Mouse (Mus musculus) pancreas, adult 10 weeks (tissue): Measurements from ENCODE around the gene Cisd3. TPM values are rescaled to one million over a fixed set of nuclear protein-coding genes. Genes with fewer than 3 reads are reported as not detected.

Experiments used
- polyA plus RNA-seq: library from polyadenylated mRNA; stranded (reverse); fragments of 350-450 nt; fragmentation: Illumina TruSeq; extraction: RNeasy Lipid Tissue Mini Kit (QIAGEN cat#74804); gene quantifications from one replicate; pipeline ENCODE4 v1.2.3, GENCODE M21; 2015; ENCODE audit warnings: low read depth, low replicate concordance; ENCODE audit not compliant: insufficient read depth

Cisd3 gene
- polyA plus RNA-seq, result 14.7 TPM

DNA sequence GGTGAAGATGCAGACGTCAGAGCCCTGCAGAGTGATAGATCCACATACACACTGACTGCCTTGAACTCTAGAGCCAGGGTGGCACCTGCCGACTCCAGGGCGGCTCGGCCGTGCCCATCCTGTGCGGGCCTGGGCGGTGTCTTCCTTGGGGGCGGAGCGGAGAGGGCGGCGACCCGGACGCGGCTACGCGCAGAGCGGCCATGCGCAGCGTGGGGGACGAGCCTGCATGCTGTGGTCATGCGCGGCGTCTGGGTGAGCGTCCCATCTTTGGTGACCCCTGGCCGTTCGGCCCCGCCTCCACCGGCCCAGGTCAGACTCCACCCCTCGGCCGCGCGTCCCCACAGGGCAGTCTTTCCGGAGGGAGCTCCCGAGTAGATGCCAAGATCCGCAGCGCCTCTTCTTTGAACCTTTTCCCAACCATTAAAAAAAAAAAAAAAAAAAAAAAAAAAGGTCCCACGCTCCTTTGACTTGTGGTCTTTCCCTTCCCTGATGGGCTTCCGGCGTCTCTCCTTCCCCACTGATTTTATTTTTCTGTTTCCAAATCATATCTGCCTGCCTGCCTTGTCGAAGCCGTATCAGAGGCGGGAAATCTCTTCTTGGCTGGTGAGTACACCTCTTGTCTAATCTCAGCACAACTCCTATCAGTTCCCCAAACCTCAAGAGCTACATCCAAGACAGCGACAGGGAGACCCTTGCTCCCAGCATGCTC is at the start of gene Cisd3:
Gene Cisd3 (plus strand): TSS at position 214 of the 709 bp plus-strand sequence.

DNA sequence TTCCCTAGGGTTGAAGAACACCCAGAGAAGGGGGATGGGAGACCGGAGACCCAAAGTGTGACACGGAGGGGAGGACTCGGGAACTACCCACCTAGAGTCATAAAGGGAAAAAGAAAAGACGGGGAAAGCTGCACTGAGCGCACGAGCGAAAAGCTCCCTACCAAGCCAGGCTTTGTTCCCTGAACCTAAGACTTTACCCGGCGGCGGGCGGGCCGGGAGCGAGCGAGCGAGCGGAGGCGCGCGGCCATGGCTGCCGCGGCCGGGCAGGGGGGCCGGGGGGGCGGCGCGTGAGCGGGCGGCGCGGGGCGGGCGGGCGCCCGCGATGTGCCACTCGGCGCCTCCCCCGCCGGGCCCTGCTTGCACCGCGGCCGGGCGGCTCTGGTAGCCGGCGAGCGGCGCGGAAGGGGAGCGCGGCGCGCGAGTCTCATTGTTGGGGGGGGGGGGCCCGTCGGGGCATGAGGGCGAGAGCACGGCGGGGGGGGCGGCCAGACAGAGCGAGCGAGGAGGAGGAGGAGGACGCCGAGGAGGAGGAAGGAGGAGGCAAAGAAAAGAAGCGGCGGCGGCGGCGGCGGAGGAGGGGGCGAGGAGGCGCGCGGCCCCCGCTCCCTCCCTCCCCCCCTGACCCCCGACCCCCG is 22.6 kb upstream of the Cisd3 start, which contains the start of gene Mllt6:
Gene Mllt6 (plus strand): TSS at position 522 of the 635 bp plus-strand sequence.

DNA sequence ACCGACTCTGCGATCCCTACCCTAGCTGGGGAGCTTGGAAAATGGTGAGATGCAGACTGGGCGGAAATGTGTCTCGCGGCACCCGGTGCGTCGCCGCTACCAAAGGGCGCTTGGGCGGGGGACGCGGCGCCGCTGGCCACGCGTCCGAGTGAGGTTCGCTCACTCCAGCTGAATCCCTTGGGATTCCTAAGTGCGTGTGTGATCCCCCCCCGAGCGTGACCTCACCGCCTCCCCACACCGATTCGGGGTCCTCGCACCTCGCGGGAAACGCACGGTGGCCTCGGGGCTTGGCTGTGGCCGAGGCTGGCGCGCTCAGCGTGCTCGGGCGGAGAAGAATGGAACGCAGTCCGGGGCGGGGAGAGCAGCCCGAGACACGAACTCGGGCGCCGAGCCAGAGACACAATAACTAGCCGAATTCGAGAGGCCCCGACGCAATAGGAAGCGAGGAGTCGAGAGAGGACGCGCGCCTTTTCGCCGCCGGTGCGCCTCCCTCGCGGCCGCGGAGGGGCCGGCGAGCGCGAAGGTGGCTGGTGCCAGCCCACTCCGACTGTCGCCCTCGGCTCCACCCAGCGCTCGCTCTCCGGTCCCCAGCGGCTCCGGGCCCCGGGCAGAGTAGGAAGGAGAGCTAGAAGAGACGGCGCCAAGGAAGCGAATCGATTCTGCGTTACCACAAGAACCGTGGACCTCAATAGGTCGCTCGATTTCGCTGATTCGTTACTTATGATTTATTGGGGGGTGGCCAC is 14.5 kb downstream of the Cisd3 start, which contains the start of gene Pcgf2:
Gene Pcgf2 (minus strand): TSS at position 495 of the 743 bp plus-strand sequence.

DNA sequence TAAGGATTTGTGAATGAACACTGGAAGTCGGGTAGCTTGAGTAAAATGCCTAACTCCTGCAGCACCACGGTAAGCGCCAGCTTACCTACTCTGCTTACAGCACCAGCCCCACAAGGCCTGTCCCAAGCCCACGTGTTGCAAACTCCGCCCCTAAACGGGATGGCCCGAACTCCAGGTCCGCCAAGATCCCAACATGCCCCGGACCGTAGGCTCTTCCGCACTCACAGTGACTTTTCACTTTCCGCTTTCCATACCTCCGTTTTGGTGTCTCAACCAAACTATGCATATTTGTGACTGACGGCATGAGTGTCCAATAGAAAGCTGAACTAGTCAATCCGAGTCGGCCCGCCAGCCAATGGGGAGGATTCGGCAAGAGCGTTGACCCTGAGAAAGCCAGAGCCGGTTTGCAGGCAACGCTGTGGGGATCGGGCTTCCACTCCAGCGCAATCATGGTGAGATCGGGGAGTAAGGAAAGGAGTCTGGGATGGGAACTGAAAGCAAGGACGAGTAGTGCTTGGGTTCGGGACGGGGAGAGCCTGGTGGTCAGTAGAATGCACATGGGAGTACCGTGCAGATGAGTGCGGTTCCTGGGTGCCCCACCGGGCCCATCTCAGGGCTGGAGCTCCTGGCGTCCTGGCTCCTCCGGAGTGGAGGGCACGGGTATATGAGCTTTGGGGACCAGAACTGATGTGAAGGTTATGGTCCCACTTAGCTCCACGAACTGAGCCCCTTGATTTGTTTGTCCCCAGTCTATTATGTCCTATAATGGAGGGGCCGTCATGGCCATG is 17.6 kb downstream of the Cisd3 start, which contains the start of gene Psmb3:
Gene Psmb3 (plus strand): TSS at position 361 of the 788 bp plus-strand sequence.

Other genes with a start within 250 kb of the Cisd3 start
- gene 4933428G20Rik, start 185.5 kb upstream of the Cisd3 start, polyA plus RNA-seq, result not detected
- gene Srcin1, start 109.6 kb upstream of the Cisd3 start, polyA plus RNA-seq, result 0.39 TPM
- gene Epop, start 56.1 kb upstream of the Cisd3 start, polyA plus RNA-seq, result not detected
- 10.4 TPM for gene Mllt6, start 22.4 kb upstream of the Cisd3 start, polyA plus RNA-seq
- 9.0 TPM for gene Pcgf2, start 14.7 kb downstream of the Cisd3 start, polyA plus RNA-seq
- 31.9 TPM for gene Psmb3, start 17.6 kb downstream of the Cisd3 start, polyA plus RNA-seq
- 4.1 TPM for gene Pip4k2b, start 58.9 kb downstream of the Cisd3 start, polyA plus RNA-seq
- 4.5 TPM for gene Cwc25, start 80.7 kb downstream of the Cisd3 start, polyA plus RNA-seq
- gene 1700001P01Rik, start 90.1 kb downstream of the Cisd3 start, polyA plus RNA-seq, result not detected
- 455 TPM for gene Rpl23, start 96.6 kb downstream of the Cisd3 start, polyA plus RNA-seq
- 27.9 TPM for gene Lasp1, start 113.2 kb downstream of the Cisd3 start, polyA plus RNA-seq
- gene B230217C12Rik, start 155.0 kb downstream of the Cisd3 start, polyA plus RNA-seq, result 2.5 TPM
- not detected for gene Fbxo47, start 198.3 kb downstream of the Cisd3 start, polyA plus RNA-seq